Mouse (Mus musculus): ENCODE data around the gene Gamt.

The Gamt gene

GRCm38 (mm10) chr10:80285222-80286070 lies 24.6 kb upstream of the Gamt start:
- DNase-seq (ENCODE audit: low read depth, low spot score): no peak

GRCm38 (mm10) chr10:80282481-80283441 lies 21.9 kb upstream of the Gamt start:
- DNase-seq (ENCODE audit: low read depth, low spot score): no peak

GRCm38 (mm10) chr10:80281921-80282371 lies 21.1 kb upstream of the Gamt start:
- DNase-seq (ENCODE audit: low read depth, low spot score): no peak

- no peak for DNase-seq (ENCODE audit: low read depth, low spot score)
Observed at GRCm38 (mm10) chr10:80281304-80281703, 20.5 kb upstream of the Gamt start.

GRCm38 (mm10) chr10:80279273-80279672 lies 18.5 kb upstream of the Gamt start:
- no peak for DNase-seq (ENCODE audit: low read depth, low spot score)

GRCm38 (mm10) chr10:80278390-80278789 lies 17.6 kb upstream of the Gamt start:
- no peak for DNase-seq (ENCODE audit: low read depth, low spot score)

- no peak for DNase-seq (ENCODE audit: low read depth, low spot score)
Observed at GRCm38 (mm10) chr10:80276238-80276637, 15.4 kb upstream of the Gamt start.

GRCm38 (mm10) chr10:80273847-80274246 lies 13.0 kb upstream of the Gamt start:
- DNase-seq (ENCODE audit: low read depth, low spot score): no peak

- no peak for DNase-seq (ENCODE audit: low read depth, low spot score)
Observed at GRCm38 (mm10) chr10:80271870-80272585, 11.2 kb upstream of the Gamt start.

- DNase-seq (ENCODE audit: low read depth, low spot score): no peak
Observed at GRCm38 (mm10) chr10:80271186-80271843, 10.5 kb upstream of the Gamt start.

GRCm38 (mm10) chr10:80270734-80271181 lies 9.9 kb upstream of the Gamt start:
- no peak for DNase-seq (ENCODE audit: low read depth, low spot score)

- DNase-seq (ENCODE audit: low read depth, low spot score): no peak
Observed at GRCm38 (mm10) chr10:80270099-80270498, 9.3 kb upstream of the Gamt start.

- DNase-seq (ENCODE audit: low read depth, low spot score): no peak
Observed at GRCm38 (mm10) chr10:80265149-80265486, 4.3 kb upstream of the Gamt start.

- DNase-seq (ENCODE audit: low read depth, low spot score): peak; percentile 99
Observed at GRCm38 (mm10) chr10:80264341-80265148, 3.7 kb upstream of the Gamt start.

- DNase-seq (ENCODE audit: low read depth, low spot score): no peak
Observed at GRCm38 (mm10) chr10:80262776-80263365, 2.1 kb upstream of the Gamt start.

- DNase-seq (ENCODE audit: low read depth, low spot score): no peak
Observed at GRCm38 (mm10) chr10:80262169-80262568, 1.4 kb upstream of the Gamt start.

- DNase-seq (ENCODE audit: low read depth, low spot score): peak; percentile 93
Observed at GRCm38 (mm10) chr10:80261585-80261968, 765 bp upstream of the Gamt start.

- no peak for DNase-seq (ENCODE audit: low read depth, low spot score)
Observed at GRCm38 (mm10) chr10:80259861-80260641, 761 bp downstream of the Gamt start.

GRCm38 (mm10) chr10:80259463-80259805 lies 1.4 kb downstream of the Gamt start:
- no peak for DNase-seq (ENCODE audit: low read depth, low spot score)
